Mouse (Mus musculus) bone marrow macrophage, adult 2 months (primary cell): ENCODE data around the gene Sugp1.

Experiments used
- CTCF ChIP-seq: IDR thresholded peaks from 2 replicates; pipeline ENCODE4 v1.5.1; 2012; ENCODE audit warnings: low read depth, mild to moderate bottlenecking, low read length, moderate library complexity
- POLR2A ChIP-seq: IDR thresholded peaks from 2 replicates; pipeline ENCODE4 v1.6.1; 2012; ENCODE audit warnings: mild to moderate bottlenecking, low read depth, low read length, borderline replicate concordance

GRCm38 (mm10) chr8:70099276-70099675, 56.7 kb downstream of the Sugp1 start:
- TF ChIP-seq POLR2A: no peak
- no peak for TF ChIP-seq CTCF
